Mouse (Mus musculus): ENCODE measurements around the gene Mast4. TPM values are rescaled to one million over a fixed set of nuclear protein-coding genes. Genes with fewer than 3 reads are reported as not detected.
A peak's percentile ranks its signal among the peaks of the same experiment; 100 is the strongest.
"Not testable (repeated sequence)": the region's sequence is repeated elsewhere in the genome, so short reads cannot be mapped to it uniquely, and the experiment has no call there.

Mast4 gene
- 8.7 and 10.4 TPM in 2 replicates for polyA plus RNA-seq (2012; rRNA removed)

DNA sequence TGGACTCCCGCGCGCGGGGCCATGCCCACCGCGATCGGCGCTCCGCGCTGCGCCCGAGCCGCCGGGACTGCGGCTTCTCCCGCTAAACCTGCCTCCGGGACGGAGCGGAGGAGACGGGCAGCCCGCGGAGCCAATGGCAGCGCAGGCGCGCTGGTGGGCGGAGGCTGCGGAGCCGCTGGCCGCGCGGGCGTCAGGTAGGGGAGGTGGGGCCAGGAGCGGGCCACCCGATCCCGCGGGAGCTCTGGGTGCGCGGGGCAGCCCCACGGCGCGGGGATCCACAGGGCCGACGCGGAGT is at the start of gene Mast4:
Gene Mast4 (minus strand): TSS at position 106 of the 295 bp plus-strand sequence.
- Histone ChIP-seq H3K27me3 (ENCODE audit: control insufficient read depth, insufficient read depth, low read length) (peaks cover 6% of the 10 kb centered on the region), H3K27ac (ENCODE audit: control insufficient read depth, insufficient read depth, low read length) (no peak within 1 kb of the TSS), H3K4me1 (replicated peaks; ENCODE audit: control insufficient read depth, insufficient read depth, low read length) (0 out of 2 replicates have a peak, but pooled peaks cover 4% of the 10 kb centered on the region), H3K4me3 (ENCODE audit: control insufficient read depth, insufficient read depth, low read length) (peak within 1 kb of the TSS; percentile 25), H3K36me3 (ENCODE audit: control insufficient read depth, insufficient read depth, low read length) (no peaks in the 10 kb centered on the region)
- WGBS = under 1% methylated on average over 44 of the region's 44 CpGs
- peak; percentile 43 for DNase-seq
- TF ChIP-seq CTCF (IDR thresholded peaks at IDR 0.05; ENCODE audit: borderline replicate concordance, control insufficient read depth, extremely low read depth, insufficient read depth, low read length, poor library complexity) (no peak), POLR2A (IDR thresholded peaks at IDR 0.05; ENCODE audit: control insufficient read depth, extremely low read depth, insufficient read depth, low read length, poor library complexity) (no peak)

DNA sequence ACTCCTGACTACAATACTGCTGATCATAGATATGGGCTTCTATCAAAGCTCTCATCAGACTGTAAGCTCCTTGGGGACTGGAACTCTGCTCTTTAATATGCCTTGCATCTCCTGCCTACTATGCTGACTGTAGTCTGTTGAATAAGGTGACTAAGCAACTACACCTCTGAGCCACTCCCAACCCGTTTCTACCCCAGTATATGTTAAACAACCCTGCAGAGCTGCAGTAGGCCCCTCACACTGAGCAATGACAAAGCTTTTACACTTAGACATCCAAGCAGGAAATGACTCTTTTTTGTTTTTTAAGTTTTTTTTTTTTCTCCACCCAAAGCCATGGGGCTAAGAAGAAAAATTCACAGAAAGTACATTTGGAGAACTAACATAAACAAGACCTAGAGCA is 40.2 kb upstream of the Mast4 start:
- H3K4me1 ChIP-seq (replicated peaks; ENCODE audit: control insufficient read depth, insufficient read depth, low read length) = no peaks in the 10 kb centered on the region
- no peak for DNase-seq
- no peak overlapping the region for H3K4me3 ChIP-seq (ENCODE audit: control insufficient read depth, insufficient read depth, low read length)
- H3K27me3 ChIP-seq (ENCODE audit: control insufficient read depth, insufficient read depth, low read length) = no peaks in the 10 kb centered on the region
- H3K36me3 ChIP-seq (ENCODE audit: control insufficient read depth, insufficient read depth, low read length) = no peaks in the 10 kb centered on the region
- 20% methylated on average over 1 of the region's 1 CpGs for WGBS
- TF ChIP-seq POLR2A (IDR thresholded peaks at IDR 0.05; ENCODE audit: control insufficient read depth, extremely low read depth, insufficient read depth, low read length, poor library complexity) = no peak
- no peak for TF ChIP-seq CTCF (IDR thresholded peaks at IDR 0.05; ENCODE audit: borderline replicate concordance, control insufficient read depth, extremely low read depth, insufficient read depth, low read length, poor library complexity)
- H3K27ac ChIP-seq (ENCODE audit: control insufficient read depth, insufficient read depth, low read length) = no peak overlapping the region

DNA sequence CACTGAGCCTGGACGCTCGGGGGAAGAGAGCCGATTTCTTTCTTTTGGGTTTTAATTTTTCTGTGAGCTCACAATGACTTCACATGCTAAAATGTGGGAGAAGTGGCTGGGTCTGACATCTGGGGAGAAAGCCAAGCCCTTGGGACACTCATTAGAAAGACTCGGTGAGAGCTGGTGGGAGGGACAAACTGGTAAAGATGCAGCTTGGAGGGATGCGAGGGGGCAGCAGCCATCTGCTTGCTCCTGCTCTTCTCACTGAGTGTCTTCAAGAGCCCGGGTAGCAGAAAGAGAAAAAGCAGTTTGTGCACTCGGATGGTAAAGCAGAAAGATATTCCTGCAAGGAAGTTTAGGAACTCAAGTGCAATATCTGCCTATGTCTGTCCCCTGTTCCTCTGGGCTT is 34.9 kb upstream of the Mast4 start:
- H3K36me3 ChIP-seq (ENCODE audit: control insufficient read depth, insufficient read depth, low read length) = no peaks in the 10 kb centered on the region
- no peak for TF ChIP-seq POLR2A (IDR thresholded peaks at IDR 0.05; ENCODE audit: control insufficient read depth, extremely low read depth, insufficient read depth, low read length, poor library complexity)
- no peak for TF ChIP-seq CTCF (IDR thresholded peaks at IDR 0.05; ENCODE audit: borderline replicate concordance, control insufficient read depth, extremely low read depth, insufficient read depth, low read length, poor library complexity)
- H3K27me3 ChIP-seq (ENCODE audit: control insufficient read depth, insufficient read depth, low read length) = no peaks in the 10 kb centered on the region
- no peaks in the 10 kb centered on the region for H3K4me1 ChIP-seq (replicated peaks; ENCODE audit: control insufficient read depth, insufficient read depth, low read length)
- no peak overlapping the region for H3K27ac ChIP-seq (ENCODE audit: control insufficient read depth, insufficient read depth, low read length)
- no peak for DNase-seq
- H3K4me3 ChIP-seq (ENCODE audit: control insufficient read depth, insufficient read depth, low read length) = no peak overlapping the region
- WGBS = 96% methylated on average over 7 of the region's 7 CpGs

DNA sequence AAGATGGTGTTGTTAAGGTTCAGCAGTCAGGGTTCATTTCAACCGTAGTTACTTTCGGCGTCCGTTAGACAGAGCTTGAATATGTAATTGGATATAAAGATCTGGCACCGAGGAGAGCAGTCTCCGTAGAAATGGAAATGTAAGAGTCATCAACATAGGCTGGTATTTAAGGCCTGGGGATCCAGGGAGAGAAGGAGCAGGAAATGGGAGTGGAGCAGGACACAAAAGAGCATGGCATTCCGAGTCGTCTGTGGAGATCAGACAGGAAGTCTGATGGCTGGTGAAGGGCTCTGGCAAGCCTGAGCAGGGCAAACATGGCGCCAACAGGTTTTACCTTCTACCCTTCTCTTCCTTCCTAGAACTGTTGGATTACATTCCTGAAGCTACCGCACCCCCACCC is 28.9 kb upstream of the Mast4 start:
- H3K4me1 ChIP-seq (replicated peaks; ENCODE audit: control insufficient read depth, insufficient read depth, low read length) = no peaks in the 10 kb centered on the region
- no peak overlapping the region for H3K4me3 ChIP-seq (ENCODE audit: control insufficient read depth, insufficient read depth, low read length)
- H3K36me3 ChIP-seq (ENCODE audit: control insufficient read depth, insufficient read depth, low read length) = no peaks in the 10 kb centered on the region
- no peaks in the 10 kb centered on the region for H3K27me3 ChIP-seq (ENCODE audit: control insufficient read depth, insufficient read depth, low read length)
- no peak for DNase-seq
- no peak for TF ChIP-seq POLR2A (IDR thresholded peaks at IDR 0.05; ENCODE audit: control insufficient read depth, extremely low read depth, insufficient read depth, low read length, poor library complexity)
- H3K27ac ChIP-seq (ENCODE audit: control insufficient read depth, insufficient read depth, low read length) = no peak overlapping the region
- 94% methylated on average over 10 of the region's 10 CpGs for WGBS

DNA sequence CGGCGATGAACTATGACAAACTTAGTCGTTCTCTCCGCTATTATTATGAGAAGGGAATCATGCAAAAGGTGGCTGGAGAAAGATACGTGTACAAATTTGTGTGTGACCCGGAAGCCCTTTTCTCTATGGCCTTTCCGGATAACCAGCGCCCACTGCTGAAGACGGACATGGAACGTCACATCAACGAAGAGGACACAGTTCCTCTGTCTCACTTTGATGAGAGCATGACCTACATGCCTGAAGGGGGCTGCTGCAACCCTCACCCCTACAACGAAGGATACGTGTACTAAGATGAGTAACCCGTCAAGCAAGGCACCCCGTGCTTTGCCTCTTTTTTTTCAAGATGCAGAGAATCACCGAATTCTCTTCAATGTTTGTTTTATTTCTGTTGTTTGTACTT is 23.1 kb upstream of the Mast4 start:
- DNase-seq; H3K4me1 ChIP-seq (replicated peaks; ENCODE audit: control insufficient read depth, insufficient read depth, low read length); H3K36me3 ChIP-seq (ENCODE audit: control insufficient read depth, insufficient read depth, low read length); H3K27me3 ChIP-seq (ENCODE audit: control insufficient read depth, insufficient read depth, low read length); H3K4me3 ChIP-seq (ENCODE audit: control insufficient read depth, insufficient read depth, low read length); H3K27ac ChIP-seq (ENCODE audit: control insufficient read depth, insufficient read depth, low read length): not testable (repeated sequence)
- WGBS = 95% methylated on average over 16 of the region's 16 CpGs

DNA sequence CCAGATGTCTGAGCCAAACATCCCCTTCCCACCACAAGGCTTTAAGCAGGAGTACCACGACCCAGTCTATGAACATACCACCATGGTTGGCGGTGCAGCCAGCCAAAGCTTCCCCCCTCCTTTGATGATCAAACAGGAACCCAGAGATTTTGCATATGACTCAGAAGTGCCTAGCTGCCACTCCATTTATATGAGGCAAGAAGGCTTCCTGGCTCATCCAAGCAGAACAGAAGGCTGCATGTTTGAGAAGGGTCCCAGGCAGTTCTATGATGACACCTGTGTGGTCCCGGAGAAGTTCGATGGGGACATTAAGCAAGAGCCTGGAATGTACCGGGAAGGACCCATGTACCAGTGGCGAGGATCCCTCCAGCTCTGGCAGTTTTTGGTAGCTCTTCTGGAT is 22.6 kb upstream of the Mast4 start:
- not testable (repeated sequence) for H3K4me3 ChIP-seq (ENCODE audit: control insufficient read depth, insufficient read depth, low read length); DNase-seq; H3K36me3 ChIP-seq (ENCODE audit: control insufficient read depth, insufficient read depth, low read length); H3K27me3 ChIP-seq (ENCODE audit: control insufficient read depth, insufficient read depth, low read length); H3K4me1 ChIP-seq (replicated peaks; ENCODE audit: control insufficient read depth, insufficient read depth, low read length); H3K27ac ChIP-seq (ENCODE audit: control insufficient read depth, insufficient read depth, low read length)
- WGBS = 89% methylated on average over 6 of the region's 6 CpGs

DNA sequence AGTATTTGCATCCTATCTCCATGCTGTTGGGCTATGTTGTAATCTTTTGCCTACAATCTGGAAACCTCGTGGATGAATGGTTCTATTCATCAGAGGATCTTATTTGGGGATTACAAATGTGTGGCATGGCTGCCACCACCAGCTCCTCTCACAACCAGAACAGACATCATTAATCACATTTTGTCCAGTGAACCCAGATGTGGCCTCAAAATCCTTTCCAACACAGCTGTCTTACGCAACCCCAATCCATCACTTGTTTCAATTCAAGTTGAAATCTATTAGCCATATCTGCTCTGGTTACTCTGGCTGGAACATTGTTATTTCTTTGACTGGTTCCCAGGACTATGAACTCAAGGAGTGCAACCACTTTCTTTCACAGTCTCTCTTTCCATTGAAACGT is 20.4 kb upstream of the Mast4 start:
- no peaks in the 10 kb centered on the region for H3K4me1 ChIP-seq (replicated peaks; ENCODE audit: control insufficient read depth, insufficient read depth, low read length)
- 87% methylated on average over 3 of the region's 3 CpGs for WGBS
- H3K36me3 ChIP-seq (ENCODE audit: control insufficient read depth, insufficient read depth, low read length) = no peaks in the 10 kb centered on the region
- no peak overlapping the region for H3K4me3 ChIP-seq (ENCODE audit: control insufficient read depth, insufficient read depth, low read length)
- no peaks in the 10 kb centered on the region for H3K27me3 ChIP-seq (ENCODE audit: control insufficient read depth, insufficient read depth, low read length)
- H3K27ac ChIP-seq (ENCODE audit: control insufficient read depth, insufficient read depth, low read length) = no peak overlapping the region
- TF ChIP-seq CTCF (IDR thresholded peaks at IDR 0.05; ENCODE audit: borderline replicate concordance, control insufficient read depth, extremely low read depth, insufficient read depth, low read length, poor library complexity) = no peak
- no peak for TF ChIP-seq POLR2A (IDR thresholded peaks at IDR 0.05; ENCODE audit: control insufficient read depth, extremely low read depth, insufficient read depth, low read length, poor library complexity)
- no peak for DNase-seq

Data from thymus, adult 2 months (tissue).